Mouse (Mus musculus): ENCODE data around the gene Prkcb. TPM values are rescaled to one million over a fixed set of nuclear protein-coding genes. Genes with fewer than 3 reads are reported as not detected.
A peak's percentile ranks its signal among the peaks of the same experiment; 100 is the strongest.

The Prkcb gene
- total RNA-seq, 2 experiments from 2014 or later: 788 to 796 TPM

GRCm38 (mm10) chr7:122366635-122367034 is 78.1 kb downstream of the Prkcb start:
- Histone ChIP-seq H3K27ac (no peak overlapping the region), H3K4me3 (no peak overlapping the region)
- no peak for TF ChIP-seq CTCF (conservative IDR thresholded peaks at IDR 0.05)
- no peak for DNase-seq (ENCODE audit: low spot score in 2 of 2)

- H3K27ac ChIP-seq: 0 out of 2 replicates have a peak overlapping the region, but pooled peaks have one; percentile 3
- no peak for DNase-seq (ENCODE audit: low spot score in 2 of 2)
- no peak overlapping the region for H3K4me3 ChIP-seq
- no peak for TF ChIP-seq CTCF (conservative IDR thresholded peaks at IDR 0.05)
These were observed 78.9 kb downstream of the Prkcb start for GRCm38 (mm10) chr7:122367303-122368007.

- DNase-seq (ENCODE audit: low spot score in 2 of 2): no peak
- no peak overlapping the region for H3K4me3 ChIP-seq
- no peak overlapping the region for H3K27ac ChIP-seq
- TF ChIP-seq CTCF (conservative IDR thresholded peaks at IDR 0.05): no peak
These were observed 81.9 kb downstream of the Prkcb start for GRCm38 (mm10) chr7:122370488-122370887.

- no peak overlapping the region for H3K4me3 ChIP-seq
- no peak for TF ChIP-seq CTCF (conservative IDR thresholded peaks at IDR 0.05)
- DNase-seq (ENCODE audit: low spot score in 2 of 2): no peak
- no peak overlapping the region for H3K27ac ChIP-seq
These were observed 83.4 kb downstream of the Prkcb start for GRCm38 (mm10) chr7:122371947-122372346.

GRCm38 (mm10) chr7:122372349-122372748 is 83.8 kb downstream of the Prkcb start:
- H3K4me3 ChIP-seq: no peak overlapping the region
- no peak overlapping the region for H3K27ac ChIP-seq
- DNase-seq (ENCODE audit: low spot score in 2 of 2): no peak
- TF ChIP-seq CTCF (conservative IDR thresholded peaks at IDR 0.05): no peak

- H3K4me3 ChIP-seq: no peak overlapping the region
- no peak for DNase-seq (ENCODE audit: low spot score in 2 of 2)
- TF ChIP-seq CTCF (conservative IDR thresholded peaks at IDR 0.05): no peak
- H3K27ac ChIP-seq: no peak overlapping the region
These were observed 88.3 kb downstream of the Prkcb start for GRCm38 (mm10) chr7:122376845-122377244.

- no peak for TF ChIP-seq CTCF (conservative IDR thresholded peaks at IDR 0.05)
- H3K27ac ChIP-seq: no peak overlapping the region
- DNase-seq (ENCODE audit: low spot score in 2 of 2): no peak
- no peak overlapping the region for H3K4me3 ChIP-seq
These were observed 89.4 kb downstream of the Prkcb start for GRCm38 (mm10) chr7:122377967-122378366.

GRCm38 (mm10) chr7:122378473-122378872 is 89.9 kb downstream of the Prkcb start:
- TF ChIP-seq CTCF (conservative IDR thresholded peaks at IDR 0.05): no peak
- Histone ChIP-seq H3K27ac (peak overlapping the region; percentile 41; the same call in 1 of the 2 replicates), H3K4me3 (no peak overlapping the region)
- DNase-seq (ENCODE audit: low spot score in 2 of 2): no peak

- DNase-seq (ENCODE audit: low spot score in 2 of 2): no peak
- Histone ChIP-seq H3K27ac (peak overlapping the region; percentile 46), H3K4me3 (no peak overlapping the region)
- TF ChIP-seq CTCF (conservative IDR thresholded peaks at IDR 0.05): no peak
These were observed 90.7 kb downstream of the Prkcb start for GRCm38 (mm10) chr7:122379292-122379691.

GRCm38 (mm10) chr7:122380336-122381130 is 92.0 kb downstream of the Prkcb start:
- no peak for DNase-seq (ENCODE audit: low spot score in 2 of 2)
- Histone ChIP-seq H3K4me3 (no peak overlapping the region), H3K27ac (0 out of 2 replicates have a peak overlapping the region, but pooled peaks have one; percentile 8)
- TF ChIP-seq CTCF (conservative IDR thresholded peaks at IDR 0.05): no peak

GRCm38 (mm10) chr7:122381560-122381959 is 93.0 kb downstream of the Prkcb start:
- TF ChIP-seq CTCF (conservative IDR thresholded peaks at IDR 0.05): no peak; the same call in 1 of the 2 replicates
- no peak for DNase-seq (ENCODE audit: low spot score in 2 of 2)

GRCm38 (mm10) chr7:122383260-122383659 is 94.7 kb downstream of the Prkcb start:
- no peak for TF ChIP-seq CTCF (conservative IDR thresholded peaks at IDR 0.05)
- Histone ChIP-seq H3K27ac (no peak overlapping the region), H3K4me3 (no peak overlapping the region)
- DNase-seq (ENCODE audit: low spot score in 2 of 2): no peak

More at GRCm38 (mm10) chr7:122381560-122381959, 93.0 kb downstream of the Prkcb start:
- Histone ChIP-seq H3K27ac (no peak overlapping the region), H3K4me3 (no peak overlapping the region)

GRCm38 (mm10) chr7:122384891-122385290 is 96.3 kb downstream of the Prkcb start:
- no peak overlapping the region for H3K4me3 ChIP-seq
- no peak for DNase-seq (ENCODE audit: low spot score in 2 of 2)
- no peak for TF ChIP-seq CTCF (conservative IDR thresholded peaks at IDR 0.05)
- H3K27ac ChIP-seq: no peak overlapping the region; the same call in 1 of the 2 replicates
